Mouse (Mus musculus): Measurements from ENCODE around the gene Zfp87. TPM values are rescaled to one million over a fixed set of nuclear protein-coding genes. Genes with fewer than 3 reads are reported as not detected.

Gene Zfp87
- 1 to 10 TPM; 3.0 to 3.8 TPM for total RNA-seq (2021)
- long read RNA-seq, experiment 1, partial matches to known transcripts, result 0 of 4 reads
- long read RNA-seq, experiment 1, other reads (novel, unspliced or antisense), result 0 of 4 reads
- long read RNA-seq, experiment 2, partial matches to known transcripts, result 1 of 2 reads
- long read RNA-seq, experiment 2, other reads (novel, unspliced or antisense), result 0 of 2 reads

DNA sequence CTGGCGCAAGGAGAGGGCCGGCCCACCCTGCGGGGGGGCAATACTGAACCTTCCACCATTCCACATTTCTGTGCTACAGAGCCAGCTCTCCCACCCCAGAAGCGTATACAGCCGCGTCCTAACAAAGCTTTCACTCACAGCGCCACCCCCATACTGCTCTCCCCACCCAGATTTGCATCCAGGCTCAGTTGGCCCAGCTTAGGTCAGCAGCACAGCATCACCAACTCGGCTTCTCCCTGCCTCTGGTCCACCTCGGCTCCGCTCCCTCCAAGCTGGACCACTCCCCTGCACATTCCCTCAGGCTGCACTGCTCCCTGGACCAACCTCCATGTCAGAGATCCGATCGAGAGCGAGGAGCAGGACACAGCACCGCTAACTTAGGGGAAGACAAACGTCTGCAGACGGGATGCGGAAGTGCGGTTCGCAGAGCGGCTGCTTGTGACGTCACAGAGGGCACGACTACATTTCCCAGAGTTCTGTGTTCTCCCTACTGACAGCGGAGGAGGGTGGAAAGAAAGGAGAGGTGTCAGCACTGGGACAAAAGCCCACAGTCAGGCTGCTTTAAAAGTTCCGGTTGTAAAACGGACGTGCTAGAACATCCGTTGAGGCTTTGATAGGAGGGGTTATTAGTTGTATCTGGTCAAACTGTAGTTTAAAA is at the start of gene Zfp87, which contains the start of gene Gm26965:
TSS of gene Zfp87 (minus strand) at position 425 of the 658 bp plus-strand sequence.
TSS of gene Gm26965 (minus strand) at position 399 of the 658 bp plus-strand sequence.
- DNase-seq (ENCODE audit: low spot score), result peak; percentile 94

DNA sequence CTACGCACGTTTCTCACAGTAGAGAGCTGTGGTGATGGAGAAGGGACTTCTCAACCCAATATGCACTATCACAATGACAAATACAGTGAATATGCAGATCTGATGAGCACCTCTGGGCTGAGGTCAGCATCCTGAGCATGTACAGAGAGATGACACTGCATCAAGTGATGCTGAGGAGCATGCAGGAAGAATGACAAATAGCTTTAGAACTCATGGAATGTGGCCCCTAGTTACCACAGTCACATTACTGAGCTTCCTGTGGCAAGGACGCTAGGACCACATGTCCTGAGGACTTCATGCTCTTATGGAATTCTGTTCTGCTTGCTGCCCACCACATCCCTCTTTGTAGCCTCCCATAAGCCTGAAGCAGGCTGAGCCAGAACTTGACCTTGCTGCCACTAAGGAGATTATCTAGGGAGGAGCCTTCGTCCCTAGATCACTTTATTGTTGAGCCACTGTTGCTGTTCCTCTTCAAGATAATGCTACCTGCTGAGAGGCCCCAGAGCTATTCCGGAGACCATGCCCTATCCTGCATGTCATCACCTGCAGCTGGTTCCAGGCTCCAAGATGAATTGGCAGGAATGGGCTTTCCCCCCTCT is 46.7 kb upstream of the Zfp87 start:
- no peak for DNase-seq (ENCODE audit: low spot score)

DNA sequence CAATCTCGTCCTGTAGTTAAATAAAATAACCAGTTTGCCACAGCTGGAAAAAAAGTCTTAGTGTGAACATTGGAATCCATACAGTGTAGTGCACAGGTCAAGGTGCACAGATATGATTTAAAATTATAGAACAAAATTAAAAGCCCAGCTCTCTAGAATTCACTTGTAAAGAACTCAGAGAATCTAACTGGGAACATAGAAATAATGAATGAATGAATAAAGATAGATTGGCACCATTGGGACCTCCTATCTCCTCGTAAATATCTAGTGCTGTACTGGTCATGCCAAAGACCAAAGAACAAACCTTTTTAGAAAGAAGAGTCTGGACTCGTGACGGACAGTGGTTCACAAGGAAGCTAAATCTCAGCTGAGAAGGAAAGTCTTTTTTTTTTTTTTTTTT is 27.8 kb upstream of the Zfp87 start, which contains the start of gene Zfp748:
TSS of gene Zfp748 (minus strand) at position 101 of the 400 bp plus-strand sequence.
- DNase-seq (ENCODE audit: low spot score), result no peak

DNA sequence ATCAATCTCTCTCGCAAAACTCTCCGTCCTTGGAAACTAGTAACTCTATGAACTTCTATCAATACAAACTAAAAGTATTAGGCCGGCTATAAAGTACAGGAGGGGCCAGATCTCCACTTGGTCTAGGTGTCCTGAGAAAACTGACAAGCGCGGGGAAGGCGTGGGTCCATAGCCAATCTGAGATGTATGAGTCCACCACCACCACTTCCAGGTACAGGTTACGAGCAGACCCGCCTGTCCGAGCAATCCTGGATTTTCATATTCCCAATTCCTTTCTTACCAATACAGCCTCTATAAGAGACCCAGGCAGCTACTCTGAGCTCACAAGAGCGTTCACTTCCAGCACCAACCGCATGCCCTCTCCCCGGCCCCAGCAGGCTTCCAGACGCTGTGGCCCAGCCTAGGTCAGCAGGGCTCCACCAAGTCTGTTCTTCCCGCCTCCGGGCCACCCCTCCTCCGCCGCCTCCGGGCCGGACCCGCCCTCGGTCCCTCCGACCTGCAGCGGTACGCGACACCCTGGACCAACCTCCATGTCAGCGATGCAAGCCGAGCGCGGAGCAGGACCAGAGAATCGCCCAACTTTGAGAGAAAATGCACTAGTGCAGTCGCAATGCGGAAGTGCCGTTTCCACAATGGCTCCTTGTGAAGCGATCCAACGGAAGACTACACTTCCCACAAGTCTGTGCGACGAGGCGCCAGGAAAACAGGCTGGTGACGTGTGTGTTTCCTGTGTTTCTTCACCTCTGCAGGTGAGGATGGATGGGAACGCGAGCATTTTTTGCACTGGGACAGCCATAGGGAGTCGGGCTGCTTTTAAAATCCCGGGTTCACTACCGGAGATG is 26.7 kb upstream of the Zfp87 start:
- DNase-seq (ENCODE audit: low spot score), result peak; percentile 82

DNA sequence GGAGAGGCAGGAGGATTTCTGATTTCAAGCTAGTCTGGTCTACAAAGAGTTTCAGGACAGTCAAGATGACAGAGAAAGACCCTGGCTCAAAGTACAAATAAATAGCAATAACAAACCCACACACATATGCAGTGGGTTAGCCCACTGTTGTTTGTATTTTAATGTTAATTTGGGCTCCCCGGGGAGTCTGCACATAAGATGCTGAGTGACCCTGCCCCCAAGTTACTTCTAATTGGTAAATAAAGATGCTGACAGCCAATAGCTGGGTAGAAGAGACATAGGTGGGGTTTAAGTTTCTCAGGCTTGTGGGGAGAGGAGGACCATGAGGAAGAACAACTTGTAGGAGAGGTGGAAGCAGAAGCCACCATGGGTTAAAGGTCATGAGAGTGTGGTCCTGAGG is 20.0 kb upstream of the Zfp87 start:
- no peak for DNase-seq (ENCODE audit: low spot score)

DNA sequence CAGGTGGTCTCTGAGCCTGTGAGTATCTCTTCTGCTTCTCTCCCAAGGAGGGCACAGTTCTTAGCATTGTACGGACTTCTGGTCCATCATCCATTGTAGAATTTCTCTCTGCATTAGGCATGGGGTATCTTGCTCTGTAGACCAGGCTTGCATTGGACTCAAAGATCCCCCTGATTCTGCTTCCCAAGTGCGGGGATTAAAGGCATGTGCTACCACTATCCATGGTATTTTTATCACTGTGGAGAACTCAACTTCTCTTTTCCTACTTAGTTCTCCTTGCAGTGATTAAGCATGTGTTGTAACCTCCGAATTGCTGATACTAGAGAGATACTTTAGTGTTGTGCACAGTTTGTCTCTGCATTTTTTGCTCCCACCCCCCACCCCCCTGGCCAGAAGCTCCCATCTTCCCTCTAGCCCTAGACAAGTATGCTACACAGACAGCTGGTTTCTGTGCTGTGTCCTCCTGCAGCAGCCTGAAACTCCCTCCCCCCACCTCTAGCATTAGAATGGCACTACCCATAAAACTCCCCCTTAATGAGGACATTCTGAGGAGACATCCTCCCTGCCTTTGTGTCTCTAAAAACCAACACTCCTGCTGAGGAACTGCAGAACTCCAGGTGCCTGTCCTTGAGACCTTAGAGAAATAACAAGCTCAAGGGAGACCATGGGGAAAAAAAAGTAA is 1.2 kb upstream of the Zfp87 start:
- no peak for DNase-seq (ENCODE audit: low spot score)

DNA sequence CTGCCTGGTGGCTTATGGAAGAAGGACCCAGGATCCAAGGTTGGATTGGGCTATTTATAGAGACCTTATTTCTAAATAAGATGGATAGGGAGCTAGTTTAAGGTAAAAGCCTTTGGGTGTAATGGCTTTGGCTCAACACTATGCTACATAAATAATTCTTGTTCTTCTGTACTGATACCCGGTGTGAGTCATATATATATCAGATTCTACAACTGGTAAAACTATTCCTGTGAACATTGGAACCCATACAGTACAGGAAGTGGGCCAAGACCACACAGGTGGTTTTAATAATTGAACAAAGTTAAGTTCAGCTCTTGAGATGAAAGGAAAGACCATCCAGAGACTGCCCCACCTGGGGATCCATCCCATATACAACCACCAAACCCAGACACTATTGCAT is 25.1 kb downstream of the Zfp87 start:
- DNase-seq (ENCODE audit: low spot score), result no peak

DNA sequence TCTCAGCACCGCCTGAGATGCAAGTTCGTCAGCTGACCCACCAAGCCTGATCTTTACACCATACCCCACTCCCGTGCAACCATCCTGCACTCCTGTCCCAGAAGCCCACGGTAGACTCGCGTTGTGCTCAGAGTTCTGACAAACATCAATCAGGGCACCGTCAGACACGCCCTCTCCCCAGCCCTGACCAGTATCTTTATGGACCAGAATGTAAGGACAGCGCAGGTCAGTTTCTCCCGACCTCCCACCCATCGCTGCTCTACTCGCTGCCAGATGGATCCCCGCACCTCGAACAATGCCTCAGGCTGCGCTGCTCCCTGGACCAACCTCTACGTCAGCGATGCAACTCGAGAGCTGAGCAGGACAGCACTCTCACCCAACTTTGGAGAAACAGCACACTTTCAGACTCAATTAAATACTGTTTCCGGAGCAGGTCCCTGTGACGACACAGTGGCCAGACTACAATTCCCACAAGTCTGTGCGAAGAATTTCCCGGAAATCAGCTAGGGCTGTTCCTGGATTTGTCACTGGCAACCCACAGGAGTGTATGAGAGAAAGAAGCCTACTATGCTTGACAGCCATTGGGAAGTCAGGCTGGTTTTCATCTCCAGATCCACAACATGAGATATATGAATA is 25.8 kb downstream of the Zfp87 start, which contains the start of gene Zfp58:
TSS of gene Zfp58 (minus strand) at position 472 of the 636 bp plus-strand sequence.
- DNase-seq (ENCODE audit: low spot score), result peak; percentile 90

DNA sequence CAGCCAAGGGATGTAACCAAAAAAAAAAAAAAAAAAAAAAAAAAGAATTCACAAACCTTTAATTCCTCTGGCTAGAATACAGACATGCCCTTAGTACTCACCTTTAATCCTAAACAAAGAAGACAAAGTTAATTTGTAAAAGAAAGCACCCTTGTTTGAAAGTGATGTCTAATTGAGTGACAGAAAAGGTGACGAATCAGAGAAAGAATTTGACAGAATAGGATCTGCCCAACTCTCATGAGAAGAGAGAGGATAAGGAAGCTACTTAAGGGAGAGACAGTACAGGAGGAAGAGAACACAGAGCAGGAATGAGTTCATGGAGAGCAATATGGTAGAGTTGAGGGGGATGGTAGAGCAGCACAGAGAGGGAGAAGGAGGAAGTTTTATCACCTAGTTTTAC is 30.3 kb downstream of the Zfp87 start:
- no peak for DNase-seq (ENCODE audit: low spot score)

DNA sequence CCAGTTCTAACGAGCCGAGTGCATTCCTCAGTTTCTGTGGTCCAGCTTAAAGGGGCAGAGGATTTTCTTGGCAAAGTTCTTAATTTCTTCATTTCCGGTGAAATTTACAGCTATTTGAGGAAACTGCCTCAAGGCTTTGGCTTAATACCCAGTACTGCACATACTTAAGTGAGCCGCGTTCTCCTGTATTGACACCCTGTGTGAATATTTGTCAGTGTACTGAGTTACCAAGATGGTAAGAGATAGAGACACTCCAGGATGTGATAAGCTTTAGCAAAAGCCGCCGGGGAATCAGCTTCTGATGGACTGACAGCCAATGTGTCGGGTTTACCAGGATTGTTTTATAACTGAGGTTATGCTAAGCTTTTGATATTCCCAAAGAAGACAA is 41.6 kb downstream of the Zfp87 start:
- DNase-seq (ENCODE audit: low spot score), result peak; percentile 4

DNA sequence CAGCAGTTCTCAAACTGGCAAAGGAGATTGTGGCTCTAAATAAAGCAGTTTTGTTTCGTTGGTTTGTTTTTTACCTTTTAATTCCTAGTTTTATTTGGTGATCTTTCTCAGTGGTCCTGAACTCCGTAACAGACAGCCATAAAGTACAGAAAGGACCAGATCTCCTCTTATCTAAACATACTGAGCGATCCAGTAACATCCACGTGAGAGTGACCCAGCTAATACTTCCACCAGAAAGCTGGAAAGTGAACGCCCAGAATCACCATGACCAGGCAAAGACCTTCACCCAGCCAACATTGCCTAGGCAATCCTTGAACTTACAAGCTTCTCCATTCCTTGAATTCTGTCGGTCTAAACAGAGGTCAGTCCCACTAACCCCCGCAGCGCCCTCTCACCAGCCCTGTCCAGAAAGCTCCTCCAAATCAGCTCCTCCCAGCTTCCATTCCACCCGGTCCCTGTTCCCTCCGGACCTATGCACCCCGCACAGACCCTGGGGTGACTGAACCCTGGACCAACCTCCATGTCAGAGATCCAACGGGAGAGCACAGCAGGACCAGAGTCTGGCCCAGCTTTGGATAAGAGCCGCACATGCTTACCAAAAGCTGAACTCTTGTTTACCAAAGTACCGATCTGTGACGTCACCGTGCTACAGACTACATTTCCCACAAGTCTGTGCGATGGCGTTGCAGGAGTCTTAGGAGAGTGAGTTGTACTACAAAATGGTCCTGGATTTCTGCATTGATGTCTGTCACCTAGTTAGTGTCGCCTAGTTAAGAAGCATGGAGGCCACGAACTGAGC is 42.2 kb downstream of the Zfp87 start, which contains the start of gene Zfp874b:
TSS of gene Zfp874b (minus strand) at position 634 of the 799 bp plus-strand sequence.
- peak; percentile 94 for DNase-seq (ENCODE audit: low spot score)

DNA sequence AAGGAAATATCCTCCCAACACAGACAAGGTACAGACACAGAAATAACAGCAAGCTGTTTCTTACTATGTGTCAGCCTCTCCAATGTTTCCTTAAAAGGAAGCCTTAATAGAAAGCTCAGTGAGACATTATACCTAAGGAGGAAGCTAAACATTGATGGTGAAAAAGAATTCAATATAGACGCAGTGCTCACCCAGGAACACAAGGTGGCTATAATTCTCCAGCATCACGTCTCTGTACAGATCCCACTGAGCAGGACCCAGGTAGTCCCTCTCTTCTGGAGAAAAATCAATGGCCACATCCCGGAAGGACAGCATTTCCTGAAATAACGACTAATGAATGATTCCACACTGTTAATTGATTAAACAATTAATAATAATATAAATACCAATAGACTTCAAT is 44.4 kb downstream of the Zfp87 start:
- no peak for DNase-seq (ENCODE audit: low spot score)

DNA sequence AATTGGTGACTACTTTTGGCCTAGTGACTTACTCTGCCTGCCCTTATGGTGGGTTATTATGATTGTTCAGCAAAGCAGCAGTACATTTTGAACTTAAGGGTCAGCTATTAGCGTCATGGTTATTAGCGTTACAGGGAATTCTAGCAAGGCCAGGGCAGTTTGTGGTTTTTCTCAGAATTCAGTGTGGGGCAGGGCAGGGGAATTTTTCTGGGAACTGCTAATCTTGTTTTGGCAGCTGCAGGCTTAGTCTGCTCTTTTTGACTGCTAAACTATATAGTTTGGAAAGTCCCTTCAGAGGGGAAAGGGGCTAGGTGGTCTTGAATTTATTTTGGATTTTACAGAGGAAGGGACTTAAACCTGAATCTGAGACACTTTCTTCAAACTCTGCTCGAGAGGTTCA is 56.7 kb downstream of the Zfp87 start:
- DNase-seq (ENCODE audit: low spot score), result no peak

Other genes with a start within 250 kb of the Zfp87 start
- gene Zfp458, start 247.7 kb downstream of the Zfp87 start, total RNA-seq (2021), result 1 to 10 TPM; 1.0 to 1.5 TPM
- 1 to 10 TPM; 5.1 to 5.4 TPM for gene Zfp457, start 219.7 kb downstream of the Zfp87 start, total RNA-seq (2021)
- 1 to 10 TPM; 1.6 to 2.0 TPM for gene Zfp595, start 193.6 kb downstream of the Zfp87 start, total RNA-seq (2021)
- under 1 TPM; 0.78 to 0.93 TPM for gene Gm28044, start 165.6 kb downstream of the Zfp87 start, total RNA-seq (2021)
- gene Zfp953, start 165.6 kb downstream of the Zfp87 start, total RNA-seq (2021), result under 1 TPM; 0.71 to 0.73 TPM
- under 1 TPM in 1 of 2 experiments, not detected in 1; 0.47 TPM for gene Gm28041, start 150.4 kb downstream of the Zfp87 start, total RNA-seq (2021)
- gene Zfp456, start 150.4 kb downstream of the Zfp87 start, total RNA-seq (2021), result under 1 TPM; 0.14 to 0.34 TPM
- gene Zfp429, start 126.4 kb downstream of the Zfp87 start, total RNA-seq (2021), result 1 to 10 TPM; 1.6 to 2.0 TPM
- gene Zfp459, start 104.8 kb downstream of the Zfp87 start, total RNA-seq (2021), result under 1 TPM; 0.27 to 0.81 TPM
- 1 to 10 TPM; 6.6 to 8.0 TPM for gene Zfp874a, start 74.6 kb downstream of the Zfp87 start, total RNA-seq (2021)
- gene Zfp874b, start 41.9 kb downstream of the Zfp87 start, total RNA-seq (2021), result 10 to 100 TPM; 14.2 to 19.2 TPM
- 1 to 10 TPM; 3.4 to 4.2 TPM for gene Zfp58, start 25.6 kb downstream of the Zfp87 start, total RNA-seq (2021)
- gene Gm26965, start within 50 bp of the Zfp87 start, total RNA-seq (2021), result not detected
- gene Zfp748, start 27.7 kb upstream of the Zfp87 start, total RNA-seq (2021), result 1 to 10 TPM; 1.6 to 1.9 TPM
- gene Zfp729b, start 83.5 kb upstream of the Zfp87 start, total RNA-seq (2021), result 1 to 10 TPM; 2.7 to 2.9 TPM
- gene Gm49345, start 111.6 kb upstream of the Zfp87 start, total RNA-seq (2021), result under 1 TPM; 0.17 to 0.80 TPM
- 1 to 10 TPM; 2.8 to 3.5 TPM for gene Zfp729a, start 111.6 kb upstream of the Zfp87 start, total RNA-seq (2021)
- 1 to 10 TPM; 2.5 to 2.9 TPM for gene Zfp738, start 160.9 kb upstream of the Zfp87 start, total RNA-seq (2021)
- 1 to 10 TPM; 4.7 to 4.9 TPM for gene Zfp65, start 203.0 kb upstream of the Zfp87 start, total RNA-seq (2021)
- 1 to 10 TPM; 1.5 to 1.6 TPM for gene Zfp85, start 229.1 kb upstream of the Zfp87 start, total RNA-seq (2021)

Data from gastrocnemius, adult 18-20 months (tissue).